ENCODE assay signal across 13 mouse cellular contexts in genomic region chr3:94404366-94405054, GRCm38 (mm10). TPM values are rescaled to one million over a fixed set of nuclear protein-coding genes. Genes with fewer than 3 reads are reported as not detected.
A peak's percentile ranks its signal among the peaks of the same experiment; 100 is the strongest.
DNase-seq lines count a peak whose midpoint lies in the region; ATAC-seq lines count a peak whose summit lies in the region.
"Had no signal": no experiment of that assay in that cellular context is flagged by ENCODE, and none has a peak within 500 bp of the region (broad histone marks: within the 10 kb centered on the region; RNA-seq: fewer than 3 reads in every experiment).

No protein-coding gene starts in this region.

- no peak overlapping the region for H3K4me3 ChIP-seq in kidney, embryonic 16.5 days (ENCODE audit: low read length)
- H3K4me3 ChIP-seq in hindbrain, embryonic 14.5 days (replicated peaks; ENCODE audit: low read length) = no peak overlapping the region
- H3K4me3 ChIP-seq: intestine, embryonic 15.5 days; stomach, embryonic 15.5 days had no signal

- H3K27ac ChIP-seq in kidney, embryonic 16.5 days (ENCODE audit: low read length) = no peak overlapping the region
- H3K27ac ChIP-seq in hindbrain, embryonic 14.5 days = no peak overlapping the region
- H3K27ac ChIP-seq: intestine, embryonic 15.5 days; macrophage; stomach, embryonic 15.5 days had no signal

- H3K4me2 ChIP-seq in kidney, embryonic 16.5 days (replicated peaks; ENCODE audit: low read depth, low read length) = no peak overlapping the region
- no peak overlapping the region for H3K4me2 ChIP-seq in hindbrain, embryonic 14.5 days (replicated peaks)
- H3K4me2 ChIP-seq: intestine, embryonic 15.5 days; stomach, embryonic 15.5 days had no signal

- DNase-seq in kidney, adult 9 months = no peak
- peak; percentile 41 for DNase-seq in adipocyte (ENCODE audit: low spot score)
- no peak for DNase-seq in hindbrain, embryonic 14.5 days (ENCODE audit: low spot score)
- DNase-seq in retina, embryonic 14.5 days (ENCODE audit: low spot score) = peak; percentile 30
- DNase-seq: gastrocnemius, postnatal 10 days had no signal

- 25% methylated on average over 7 of the region's 7 CpGs for WGBS in kidney, embryonic 16.5 days
- WGBS in hindbrain, embryonic 14.5 days = 20% methylated on average over 7 of the region's 7 CpGs

- 0 out of 2 replicates have a peak, but pooled peaks have one; percentile 27 for ATAC-seq in kidney, embryonic 16.5 days (ENCODE audit: low FRiP score, low TSS enrichment)
- ATAC-seq in hindbrain, embryonic 14.5 days (ENCODE audit: low FRiP score) = peak; percentile 69
- no peak for ATAC-seq in CD4-positive, CD25-positive, alpha-beta regulatory T cell, adult 4 months
- ATAC-seq in erythroid progenitor cell, adult 5-6 weeks (replicated peaks; ENCODE audit: low FRiP score, poor library complexity, severe bottlenecking) = no peak
- ATAC-seq in megakaryocyte progenitor cell, adult 5-6 weeks (replicated peaks; ENCODE audit: poor library complexity) = no peak
- ATAC-seq: intestine, embryonic 15.5 days had no signal

- H3K9ac ChIP-seq in kidney, embryonic 16.5 days (replicated peaks; ENCODE audit: low read length) = no peak overlapping the region
- peak overlapping the region; percentile 24; the same call in 1 of the 2 replicates for H3K9ac ChIP-seq in hindbrain, embryonic 14.5 days
- H3K9ac ChIP-seq: intestine, embryonic 15.5 days; stomach, embryonic 15.5 days had no signal

- H3K9me3 ChIP-seq in kidney, embryonic 16.5 days (ENCODE audit: low read length) = no peaks in the 10 kb centered on the region
- no peaks in the 10 kb centered on the region for H3K9me3 ChIP-seq in hindbrain, embryonic 14.5 days (ENCODE audit: control insufficient read depth, low read length)
- H3K9me3 ChIP-seq: intestine, embryonic 15.5 days; stomach, embryonic 15.5 days had no signal

- peaks cover 10% of the 10 kb centered on the region; the same call in 1 of the 2 replicates for H3K4me1 ChIP-seq in kidney, embryonic 16.5 days (ENCODE audit: insufficient read depth, low read length)
- peaks cover 10% of the 10 kb centered on the region; the same call in 1 of the 2 replicates for H3K4me1 ChIP-seq in hindbrain, embryonic 14.5 days (replicated peaks; ENCODE audit: control insufficient read depth, insufficient read depth, low read length)
- H3K4me1 ChIP-seq: intestine, embryonic 15.5 days; stomach, embryonic 15.5 days had no signal

- H3K27me3 ChIP-seq in kidney, embryonic 16.5 days (ENCODE audit: insufficient read depth, low read length) = peaks cover 18% of the 10 kb centered on the region
- H3K27me3 ChIP-seq in hindbrain, embryonic 14.5 days (ENCODE audit: control insufficient read depth, insufficient read depth, low read length) = no peaks in the 10 kb centered on the region

- no peaks in the 10 kb centered on the region for H3K36me3 ChIP-seq in kidney, embryonic 16.5 days (ENCODE audit: insufficient read depth, low read length)
- no peaks in the 10 kb centered on the region for H3K36me3 ChIP-seq in hindbrain, embryonic 14.5 days (replicated peaks; ENCODE audit: control insufficient read depth, insufficient read depth)
- H3K36me3 ChIP-seq: intestine, embryonic 15.5 days; stomach, embryonic 15.5 days had no signal

RNA-seq across cellular contexts. Expression of gene Lingo4, which starts 6.2 kb away (rescaled TPM):
- 0.23 and 0.44 TPM in 2 replicates for polyA plus RNA-seq in kidney, embryonic 16.5 days (2015; fragmentation: Nextera tagmentation; extraction: Ambion mirVana)
- polyA plus RNA-seq in hindbrain, embryonic 14.5 days (2014; fragmentation: Nextera tagmentation; extraction: Ambion mirVana) = 0.94 and 1.1 TPM in 2 replicates
- under 1 TPM; 0.40 to 0.48 TPM for polyA plus RNA-seq in CD4-positive, CD25-positive, alpha-beta regulatory T cell, adult 4 months (2017; shearing (Covaris generic))
- not detected in 2 replicates for total RNA-seq in erythroid progenitor cell, adult 5-6 weeks (2015; ENCODE audit: low replicate concordance)
- not detected in 2 replicates for total RNA-seq in erythroid progenitor cell, adult 5-6 weeks (2017; ENCODE audit: low replicate concordance)
- total RNA-seq in megakaryocyte progenitor cell, adult 5-6 weeks (2015) = not detected in 2 replicates
- not detected in 2 replicates for total RNA-seq in megakaryocyte progenitor cell, adult 5-6 weeks (2017)
- total RNA-seq: ES-E14 had no signal
- polyA plus RNA-seq: macrophage had no signal

RNA-seq across cellular contexts. Expression of gene Tdrkh, which starts 8.6 kb away (rescaled TPM):
- polyA plus RNA-seq in kidney, embryonic 16.5 days (2015; fragmentation: Nextera tagmentation; extraction: Ambion mirVana) = 12.1 and 13.8 TPM in 2 replicates
- 45.8 and 53.5 TPM in 2 replicates for polyA plus RNA-seq in hindbrain, embryonic 14.5 days (2014; fragmentation: Nextera tagmentation; extraction: Ambion mirVana)
- polyA plus RNA-seq in CD4-positive, CD25-positive, alpha-beta regulatory T cell, adult 4 months (2017; shearing (Covaris generic)) = 10 to 100 TPM; 11.4 to 11.6 TPM
- 10.1 TPM in 1 of 2 replicates, not detected in the other for total RNA-seq in erythroid progenitor cell, adult 5-6 weeks (2015; ENCODE audit: low replicate concordance)
- 0.51 TPM in 1 of 2 replicates, not detected in the other for total RNA-seq in erythroid progenitor cell, adult 5-6 weeks (2017; ENCODE audit: low replicate concordance)
- 12.7 and 13.2 TPM in 2 replicates for total RNA-seq in megakaryocyte progenitor cell, adult 5-6 weeks (2015)
- total RNA-seq in megakaryocyte progenitor cell, adult 5-6 weeks (2017) = 3.9 and 5.5 TPM in 2 replicates

RNA-seq across cellular contexts. Expression of gene Rorc, which starts 31.9 kb away (rescaled TPM):
- 14.9 and 15.2 TPM in 2 replicates for polyA plus RNA-seq in kidney, embryonic 16.5 days (2015; fragmentation: Nextera tagmentation; extraction: Ambion mirVana)
- 0.36 and 0.57 TPM in 2 replicates for polyA plus RNA-seq in hindbrain, embryonic 14.5 days (2014; fragmentation: Nextera tagmentation; extraction: Ambion mirVana)
- 1 to 10 TPM; 4.4 to 7.4 TPM for polyA plus RNA-seq in CD4-positive, CD25-positive, alpha-beta regulatory T cell, adult 4 months (2017; shearing (Covaris generic))
- total RNA-seq in erythroid progenitor cell, adult 5-6 weeks (2015; ENCODE audit: low replicate concordance) = 2.2 TPM in 1 of 2 replicates, not detected in the other
- total RNA-seq in erythroid progenitor cell, adult 5-6 weeks (2017; ENCODE audit: low replicate concordance) = not detected in 2 replicates
- 0.05 and 0.15 TPM in 2 replicates for total RNA-seq in megakaryocyte progenitor cell, adult 5-6 weeks (2015)
- total RNA-seq in megakaryocyte progenitor cell, adult 5-6 weeks (2017) = 0.44 TPM in 1 of 2 replicates, not detected in the other
- total RNA-seq: ES-E14 had no signal
- polyA plus RNA-seq: macrophage had no signal

RNA-seq across cellular contexts. Expression of gene Mrpl9, which starts 38.6 kb away (rescaled TPM):
- polyA plus RNA-seq in kidney, embryonic 16.5 days (2015; fragmentation: Nextera tagmentation; extraction: Ambion mirVana) = 72.3 and 79.1 TPM in 2 replicates
- polyA plus RNA-seq in hindbrain, embryonic 14.5 days (2014; fragmentation: Nextera tagmentation; extraction: Ambion mirVana) = 58.4 and 59.9 TPM in 2 replicates
- polyA plus RNA-seq in CD4-positive, CD25-positive, alpha-beta regulatory T cell, adult 4 months (2017; shearing (Covaris generic)) = 10 to 100 TPM; 47.2 to 47.6 TPM
- total RNA-seq in erythroid progenitor cell, adult 5-6 weeks (2015; ENCODE audit: low replicate concordance) = 15.5 and 19.5 TPM in 2 replicates
- 17.7 and 27.5 TPM in 2 replicates for total RNA-seq in erythroid progenitor cell, adult 5-6 weeks (2017; ENCODE audit: low replicate concordance)
- total RNA-seq in megakaryocyte progenitor cell, adult 5-6 weeks (2015) = 46.9 and 53.0 TPM in 2 replicates
- total RNA-seq in megakaryocyte progenitor cell, adult 5-6 weeks (2017) = 53.3 and 54.6 TPM in 2 replicates

RNA-seq across cellular contexts. Expression of gene Oaz3, which starts 39.2 kb away (rescaled TPM):
- polyA plus RNA-seq in kidney, embryonic 16.5 days (2015; fragmentation: Nextera tagmentation; extraction: Ambion mirVana) = 0.44 and 0.66 TPM in 2 replicates
- 0.89 and 1.2 TPM in 2 replicates for polyA plus RNA-seq in hindbrain, embryonic 14.5 days (2014; fragmentation: Nextera tagmentation; extraction: Ambion mirVana)
- polyA plus RNA-seq in CD4-positive, CD25-positive, alpha-beta regulatory T cell, adult 4 months (2017; shearing (Covaris generic)) = under 1 TPM in 1 of 2 experiments, not detected in 1; 0.94 TPM
- total RNA-seq in erythroid progenitor cell, adult 5-6 weeks (2015; ENCODE audit: low replicate concordance) = 0.84 TPM in 1 of 2 replicates, not detected in the other
- not detected in 2 replicates for total RNA-seq in erythroid progenitor cell, adult 5-6 weeks (2017; ENCODE audit: low replicate concordance)
- total RNA-seq in megakaryocyte progenitor cell, adult 5-6 weeks (2015) = 0.46 TPM in 1 of 2 replicates, not detected in the other
- total RNA-seq in megakaryocyte progenitor cell, adult 5-6 weeks (2017) = not detected in 2 replicates
- total RNA-seq: gastrocnemius, postnatal 10 days had no signal
- polyA plus RNA-seq: macrophage had no signal

Comparison
In these comparisons a context has a peak if more than half of its experiments do, and no peak if none do; other contexts are left out.
1. ATAC-seq: peak in kidney, embryonic 16.5 days (single experiment) and hindbrain, embryonic 14.5 days (single experiment); none in CD4-positive, CD25-positive, alpha-beta regulatory T cell, adult 4 months (single experiment), erythroid progenitor cell, adult 5-6 weeks (single experiment) and megakaryocyte progenitor cell, adult 5-6 weeks (single experiment).
2. DNase-seq: peak in adipocyte (single experiment) and retina, embryonic 14.5 days (single experiment); none in kidney, adult 9 months (single experiment) and hindbrain, embryonic 14.5 days (single experiment).